Mouse (Mus musculus) stomach, embryonic 16.5 days (tissue): ENCODE measurements around the gene Zfp282. TPM values are rescaled to one million over a fixed set of nuclear protein-coding genes. Genes with fewer than 3 reads are reported as not detected.

ENCODE experiments used
- ATAC-seq: fragments of 200-750 bp; cut with Nextera tagmentation; 2 replicates; pipeline ENCODE4 v1.8.0; 2017; ENCODE audit warnings: moderate number of reproducible peaks, moderate TSS enrichment; ENCODE audit not compliant: insufficient read depth, low FRiP score
- H3K27ac ChIP-seq: fragments of 300-500 bp; sonication (generic); 2 replicates; pipeline ENCODE4 v1.5.1; 2014; ENCODE audit warnings: low read length
- H3K27me3 ChIP-seq: fragments of 300-500 bp; sonication (generic); 2 replicates; pipeline ENCODE4 v1.6.1; 2014; ENCODE audit warnings: low read length, control low read depth, mixed read lengths; ENCODE audit not compliant: control insufficient read depth, insufficient read depth
- H3K36me3 ChIP-seq: fragments of 300-500 bp; sonication (generic); 2 replicates; pipeline ENCODE4 v1.6.1; 2014; ENCODE audit warnings: low read length; ENCODE audit not compliant: control insufficient read depth, insufficient read depth
- H3K4me1 ChIP-seq: fragments of 300-500 bp; sonication (generic); 2 replicates; pipeline ENCODE4 v1.6.1; 2014; ENCODE audit warnings: low read length, control low read depth, mixed read lengths; ENCODE audit not compliant: control insufficient read depth, insufficient read depth
- H3K4me2 ChIP-seq: fragments of 300-500 bp; sonication (generic); 2 replicates; pipeline ENCODE4 v1.6.1; 2014; ENCODE audit warnings: low read depth, low read length, mixed read lengths
- H3K4me3 ChIP-seq: fragments of 300-500 bp; sonication (generic); replicated peaks from 2 replicates; pipeline ENCODE4 v1.5.1; 2014; ENCODE audit warnings: mild to moderate bottlenecking, low read length
- H3K9ac ChIP-seq: fragments of 300-500 bp; sonication (generic); 2 replicates; pipeline ENCODE4 v1.6.1; 2014; ENCODE audit warnings: low read length
- H3K9me3 ChIP-seq: fragments of 300-500 bp; sonication (generic); replicated peaks from 2 replicates; pipeline ENCODE4 v1.6.1; 2016; ENCODE audit warnings: low read length, control low read depth; ENCODE audit not compliant: control insufficient read depth
- WGBS: fragments of 180-500 bp; shearing (Covaris S2); extraction: QIAGEN DNeasy Blood & Tissue Kit; methylation state at CpG from one replicate; pipeline ENCODE4 v1.1.7; 2014; 5-methylcytosine and 5-hydroxymethylcytosine counted together
- polyA plus RNA-seq: library from polyadenylated mRNA; unstranded; fragments of >200 nt; fragmentation: Nextera tagmentation; extraction: Ambion mirVana; gene quantifications from 2 replicates; pipeline ENCODE4 v1.2.1, GENCODE M21; 2015

The Zfp282 gene
- polyA plus RNA-seq, 1 experiment from 2014 or later, result 11.7 TPM

GRCm38 (mm10) chr6:47878593-47878992 is 1.6 kb downstream of the Zfp282 start:
- Histone ChIP-seq H3K27ac (peak overlapping the region; percentile 99; the same call in 1 of the 2 replicates), H3K4me2 (peak overlapping the region; percentile 91), H3K9me3 (no peaks in the 10 kb centered on the region), H3K36me3 (peaks cover 11% of the 10 kb centered on the region; the same call in 1 of the 2 replicates), H3K4me1 (peaks cover 19% of the 10 kb centered on the region), H3K4me3 (peak overlapping the region; percentile 91), H3K27me3 (no peaks in the 10 kb centered on the region), H3K9ac (peak overlapping the region; percentile 94)
- ATAC-seq, result no peak
- WGBS, result 33% methylated on average over 3 of the region's 3 CpGs

DNA sequence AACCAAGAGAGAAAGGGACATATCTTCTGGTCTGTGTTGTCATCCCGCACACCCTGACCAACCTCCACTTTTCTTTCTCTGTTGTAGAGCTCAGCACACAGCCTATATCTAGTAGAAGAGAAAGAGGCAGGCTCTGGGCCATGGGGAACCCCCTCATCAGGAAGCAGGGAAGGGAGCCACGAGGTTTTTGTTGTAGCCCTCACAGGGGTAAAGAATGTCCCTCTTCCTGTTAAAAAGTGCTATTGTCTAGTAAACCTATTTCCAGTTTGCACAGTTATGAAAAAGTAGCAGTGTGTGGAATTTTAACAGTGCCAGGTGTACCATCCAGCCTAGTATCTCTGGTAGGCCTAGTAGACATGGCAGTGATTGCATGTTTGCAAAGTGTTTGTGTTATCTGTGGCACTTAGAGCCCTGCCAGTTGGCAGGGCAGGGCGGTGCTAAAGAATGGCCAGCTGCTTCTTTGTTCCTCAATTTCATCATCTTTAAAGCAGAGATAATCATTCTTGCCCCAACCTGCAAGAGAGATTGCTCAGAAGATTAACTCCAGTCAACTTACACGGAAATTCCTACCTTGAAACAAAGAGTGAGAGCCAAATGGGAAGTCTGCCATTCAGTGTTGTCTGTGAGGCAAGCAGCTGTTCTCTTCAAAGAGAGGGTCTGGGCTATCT is 2.2 kb downstream of the Zfp282 start:
- Histone ChIP-seq H3K27me3 (no peaks in the 10 kb centered on the region), H3K4me3 (peak overlapping the region; percentile 91), H3K36me3 (peaks cover 11% of the 10 kb centered on the region; the same call in 1 of the 2 replicates), H3K9me3 (no peaks in the 10 kb centered on the region), H3K27ac (peak overlapping the region; percentile 99), H3K4me2 (peak overlapping the region; percentile 91), H3K9ac (peak overlapping the region; percentile 94), H3K4me1 (peaks cover 19% of the 10 kb centered on the region)
- 45% methylated on average over 4 of the region's 4 CpGs for WGBS
- ATAC-seq, result no peak

DNA sequence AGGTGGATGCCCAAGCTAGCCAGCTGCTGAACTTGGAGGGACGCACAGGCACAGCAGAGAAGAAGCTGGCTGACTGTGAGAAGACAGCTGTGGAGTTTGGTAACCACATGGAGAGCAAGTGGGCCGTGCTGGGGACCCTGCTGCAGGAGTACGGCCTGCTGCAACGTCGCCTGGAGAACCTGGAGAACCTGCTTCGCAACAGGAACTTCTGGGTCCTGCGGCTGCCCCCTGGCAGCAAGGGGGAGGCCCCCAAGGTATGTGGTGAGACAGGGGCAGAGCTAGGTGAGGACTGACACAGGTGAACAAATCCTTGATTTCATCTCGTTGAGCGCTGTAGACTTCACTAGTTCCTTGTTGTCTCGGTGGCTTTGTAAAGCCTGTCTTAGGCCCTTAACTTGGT is 3.2 kb downstream of the Zfp282 start:
- peaks cover 11% of the 10 kb centered on the region; the same call in 1 of the 2 replicates for H3K36me3 ChIP-seq
- H3K4me1 ChIP-seq, result peaks cover 19% of the 10 kb centered on the region
- WGBS, result 87% methylated on average over 10 of the region's 10 CpGs
- no peaks in the 10 kb centered on the region for H3K27me3 ChIP-seq
- ATAC-seq, result no peak
- H3K4me2 ChIP-seq, result no peak overlapping the region
- H3K27ac ChIP-seq, result 0 out of 2 replicates have a peak overlapping the region, but pooled peaks have one; percentile 31
- H3K9ac ChIP-seq, result no peak overlapping the region
- H3K4me3 ChIP-seq, result no peak overlapping the region
- no peaks in the 10 kb centered on the region for H3K9me3 ChIP-seq

DNA sequence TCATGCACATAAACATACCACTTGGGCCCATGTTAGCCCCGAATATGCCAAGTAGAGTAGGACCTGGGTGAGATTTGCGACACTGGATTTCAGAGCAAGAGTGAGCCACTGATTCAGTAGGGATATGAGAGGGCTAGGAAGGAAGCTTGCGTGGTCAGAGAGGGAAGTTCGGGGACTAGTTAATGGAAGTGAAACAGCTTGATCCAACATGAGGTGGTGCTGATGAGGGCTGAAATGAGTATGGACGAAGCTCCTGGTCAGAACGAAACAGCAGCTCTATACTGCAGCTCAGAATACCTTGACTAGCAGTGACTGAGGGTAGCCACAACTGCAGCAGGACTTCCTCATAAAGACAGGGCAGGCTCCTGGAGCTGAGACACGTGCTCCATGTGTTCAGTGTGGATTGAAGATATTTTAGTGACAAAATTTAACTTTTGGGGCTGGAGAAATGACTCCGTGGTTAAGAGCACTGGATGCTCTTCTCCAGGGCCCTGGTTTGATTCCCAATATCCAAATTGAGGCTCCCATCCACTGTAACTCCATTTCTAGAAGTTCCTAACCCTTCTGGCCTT is 11.9 kb downstream of the Zfp282 start:
- peaks cover 3% of the 10 kb centered on the region; the same call in 1 of the 2 replicates for H3K4me1 ChIP-seq
- 80% methylated on average over 8 of the region's 8 CpGs for WGBS
- no peak overlapping the region for H3K4me2 ChIP-seq
- H3K9me3 ChIP-seq, result no peaks in the 10 kb centered on the region
- H3K27ac ChIP-seq, result peak overlapping the region; percentile 25; the same call in 1 of the 2 replicates
- no peaks in the 10 kb centered on the region for H3K27me3 ChIP-seq
- no peak overlapping the region for H3K9ac ChIP-seq
- H3K36me3 ChIP-seq, result peaks cover 27% of the 10 kb centered on the region
- ATAC-seq, result no peak
- H3K4me3 ChIP-seq, result no peak overlapping the region

- 88% methylated on average over 6 of the region's 6 CpGs for WGBS
- Histone ChIP-seq H3K4me1 (no peaks in the 10 kb centered on the region), H3K4me2 (no peak overlapping the region), H3K27ac (no peak overlapping the region), H3K27me3 (no peaks in the 10 kb centered on the region), H3K4me3 (no peak overlapping the region), H3K36me3 (peaks cover 12% of the 10 kb centered on the region), H3K9me3 (no peaks in the 10 kb centered on the region), H3K9ac (no peak overlapping the region)
- no peak for ATAC-seq
Observed at GRCm38 (mm10) chr6:47899416-47899815, 22.4 kb downstream of the Zfp282 start.

DNA sequence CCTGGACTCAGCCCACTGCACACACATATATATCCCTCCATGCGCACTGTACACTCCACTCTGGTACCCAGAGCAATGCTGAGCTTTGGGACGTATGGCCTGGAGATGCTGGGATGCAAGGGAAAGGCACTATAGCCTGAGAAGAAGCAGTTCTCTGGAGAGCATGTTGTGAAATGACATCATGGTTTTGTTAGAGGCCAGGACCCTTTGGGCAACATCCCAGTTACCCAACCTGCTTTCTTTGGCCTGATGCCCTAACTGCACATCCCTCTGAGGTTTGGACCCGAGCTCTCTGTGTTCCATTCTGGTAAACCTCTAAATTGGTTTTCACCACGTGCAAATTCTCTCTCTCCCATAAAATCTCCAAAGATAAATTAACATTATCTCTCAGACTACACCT is 26.6 kb downstream of the Zfp282 start:
- Histone ChIP-seq H3K9me3 (no peaks in the 10 kb centered on the region), H3K36me3 (peaks cover 23% of the 10 kb centered on the region), H3K4me2 (no peak overlapping the region), H3K9ac (no peak overlapping the region), H3K27ac (no peak overlapping the region), H3K4me3 (no peak overlapping the region), H3K4me1 (no peaks in the 10 kb centered on the region), H3K27me3 (no peaks in the 10 kb centered on the region)
- 84% methylated on average over 4 of the region's 4 CpGs for WGBS
- ATAC-seq, result no peak

GRCm38 (mm10) chr6:47904361-47904760 is 27.4 kb downstream of the Zfp282 start:
- Histone ChIP-seq H3K27ac (no peak overlapping the region), H3K36me3 (peaks cover 23% of the 10 kb centered on the region), H3K9me3 (no peaks in the 10 kb centered on the region), H3K4me3 (no peak overlapping the region), H3K27me3 (no peaks in the 10 kb centered on the region), H3K4me2 (no peak overlapping the region), H3K4me1 (no peaks in the 10 kb centered on the region), H3K9ac (no peak overlapping the region)
- WGBS, result 69% methylated on average over 19 of the region's 19 CpGs
- no peak for ATAC-seq

DNA sequence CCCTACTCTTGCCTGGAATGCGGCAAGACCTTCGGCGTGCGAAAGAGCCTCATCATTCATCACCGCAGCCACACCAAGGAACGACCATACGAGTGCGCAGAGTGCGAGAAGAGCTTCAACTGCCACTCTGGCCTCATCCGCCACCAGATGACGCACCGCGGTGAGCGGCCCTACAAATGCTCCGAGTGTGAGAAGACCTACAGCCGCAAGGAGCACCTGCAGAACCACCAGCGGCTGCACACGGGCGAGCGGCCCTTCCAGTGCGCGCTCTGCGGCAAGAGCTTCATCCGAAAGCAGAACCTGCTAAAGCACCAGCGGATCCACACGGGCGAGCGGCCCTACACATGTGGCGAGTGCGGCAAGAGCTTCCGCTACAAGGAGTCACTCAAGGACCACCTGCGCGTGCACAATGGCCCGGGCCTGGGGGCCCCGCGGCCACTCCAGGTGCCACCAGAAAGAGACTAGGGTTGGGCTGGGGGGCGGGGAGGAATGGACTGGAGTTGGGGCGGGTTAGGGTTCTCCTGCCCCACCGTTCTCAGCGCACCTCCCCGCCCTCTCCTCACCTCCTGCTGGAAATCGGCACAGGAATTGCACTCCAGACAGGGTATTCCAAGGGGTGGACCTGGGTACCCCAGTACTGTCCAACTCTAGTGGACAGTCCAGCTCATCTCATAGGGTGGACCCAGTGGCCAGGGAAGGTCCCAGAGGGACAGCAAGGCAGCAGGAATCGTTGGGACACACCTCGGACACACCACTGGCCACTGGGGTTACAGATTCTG is 28.1 kb downstream of the Zfp282 start:
- ATAC-seq, result no peak
- peaks cover 20% of the 10 kb centered on the region for H3K36me3 ChIP-seq
- H3K27me3 ChIP-seq, result no peaks in the 10 kb centered on the region
- H3K9me3 ChIP-seq, result no peaks in the 10 kb centered on the region
- H3K4me2 ChIP-seq, result no peak overlapping the region
- no peak overlapping the region for H3K4me3 ChIP-seq
- H3K27ac ChIP-seq, result no peak overlapping the region
- 76% methylated on average over 44 of the region's 44 CpGs for WGBS
- no peaks in the 10 kb centered on the region for H3K4me1 ChIP-seq
- no peak overlapping the region for H3K9ac ChIP-seq

DNA sequence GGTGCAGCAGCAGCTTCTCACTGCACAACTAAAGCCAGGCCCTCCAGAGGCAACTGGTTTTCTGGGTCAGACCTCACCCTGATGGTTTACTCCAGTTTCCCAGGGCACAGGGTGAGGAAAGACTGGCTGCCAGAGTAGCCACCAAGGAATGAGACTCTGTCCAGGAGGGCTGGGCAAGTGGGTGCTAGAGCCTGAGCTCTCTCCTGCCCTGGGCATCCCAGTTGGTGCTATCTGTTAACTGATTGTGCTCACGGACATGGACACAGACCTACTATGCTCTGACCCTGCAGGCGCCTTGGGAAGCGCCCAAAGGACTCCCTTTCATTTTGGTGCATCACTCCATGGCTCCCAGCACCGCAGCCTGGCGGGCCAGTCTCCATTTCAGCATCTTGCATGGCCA is 29.3 kb downstream of the Zfp282 start:
- Histone ChIP-seq H3K9me3 (no peaks in the 10 kb centered on the region), H3K27ac (no peak overlapping the region), H3K9ac (no peak overlapping the region), H3K36me3 (peaks cover 20% of the 10 kb centered on the region), H3K4me1 (no peaks in the 10 kb centered on the region), H3K4me2 (no peak overlapping the region), H3K4me3 (no peak overlapping the region), H3K27me3 (no peaks in the 10 kb centered on the region)
- 94% methylated on average over 5 of the region's 5 CpGs for WGBS
- ATAC-seq, result no peak
